Mouse (Mus musculus): ENCODE results near the gene Gm9732.
"Not testable (repeated sequence)": the region's sequence is repeated elsewhere in the genome, so short reads cannot be mapped to it uniquely, and the experiment has no call there.

DNA sequence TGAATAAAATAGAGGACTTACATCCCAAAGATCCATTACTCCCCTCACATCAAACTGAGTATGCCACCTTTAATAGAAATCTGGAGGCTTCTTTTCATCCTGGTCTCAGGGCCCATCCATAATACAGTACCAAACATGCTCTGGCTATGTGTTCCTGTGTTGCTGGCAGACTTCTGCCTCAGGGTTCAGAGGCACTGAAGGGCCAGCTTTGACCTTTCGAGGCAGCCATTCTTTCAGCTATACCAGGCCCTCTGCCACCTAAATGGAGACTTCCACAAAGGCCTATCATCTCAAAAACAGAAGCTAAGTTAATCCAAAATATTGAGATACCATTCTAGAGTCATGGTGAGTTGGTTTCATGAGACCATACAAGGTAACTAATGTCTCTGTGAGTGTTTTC is 18.3 kb upstream of the Gm9732 start:
- TF ChIP-seq GATA1, TAL1 (IDR thresholded peaks at IDR 0.05; ENCODE audit: low read length): not testable (repeated sequence)

Measured in erythroblast, embryonic 14.5 days (primary cell).